ENCODE assay signal across 1 mouse cellular context in the genomic region with DNA sequence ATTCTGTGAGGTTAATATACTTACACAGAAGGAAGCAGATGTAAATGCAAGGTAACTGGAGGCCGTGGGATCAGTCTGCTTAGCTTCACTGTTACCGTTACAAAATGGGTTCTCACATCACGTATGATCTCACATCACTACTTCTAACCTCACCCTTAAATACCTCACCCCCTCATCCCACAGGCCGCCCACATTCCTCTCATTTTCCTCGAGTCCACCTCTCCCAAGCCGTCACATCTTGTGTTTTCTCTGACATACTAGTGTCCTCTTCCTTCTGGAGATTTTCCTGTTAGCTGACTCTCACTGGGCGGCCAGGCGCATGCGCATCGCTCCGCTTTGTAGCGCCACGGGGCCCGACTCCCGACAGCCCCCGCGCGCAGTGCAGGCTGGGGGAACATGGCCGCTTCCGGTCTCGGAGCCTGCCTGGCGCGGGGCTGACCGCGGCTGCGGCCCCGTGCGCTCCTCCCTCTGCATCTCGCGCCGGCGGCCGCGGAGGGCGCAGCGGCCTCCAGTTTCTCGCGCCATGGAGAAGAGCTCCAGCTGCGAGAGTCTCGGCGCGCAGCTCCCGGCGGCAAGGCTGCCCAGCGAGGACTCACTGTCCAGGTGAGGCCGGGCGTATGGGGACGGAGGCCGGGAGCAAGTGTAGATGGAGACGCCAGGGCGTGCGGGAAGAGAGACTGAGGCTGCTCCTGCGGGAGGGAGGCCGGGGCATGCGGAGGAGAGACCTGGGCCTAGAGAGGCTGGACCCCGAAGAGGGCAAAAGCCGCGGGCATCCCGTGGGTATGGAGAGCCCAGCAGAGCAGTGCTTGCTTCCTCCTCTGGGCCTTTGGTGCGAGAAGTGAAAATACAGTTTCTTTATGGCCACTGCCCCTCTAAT.
TF ChIP-seq lines count a peak whose summit lies in the region.

No protein-coding gene starts in this region.

TF ChIP-seq in CH12.LX, 34 proteins besides CTCF, POLR2A, EP300 and RAD21 (continued from another document):
- TF ChIP-seq IRF4 (IDR thresholded peaks at IDR 0.05; ENCODE audit: low read depth, low read length) (no peak), TCF12 (IDR thresholded peaks at IDR 0.05; ENCODE audit: low read depth, low read length) (peak; percentile 92), POLR2AphosphoS2 (IDR thresholded peaks at IDR 0.05; ENCODE audit: low read depth, low read length) (peak; percentile 92; the same call in 1 of the 2 replicates), NRF1 (IDR thresholded peaks at IDR 0.05; ENCODE audit: low read depth, low read length) (peak; percentile 98), ZMIZ1 (IDR thresholded peaks at IDR 0.05; ENCODE audit: low read depth, low read length) (no peak), MAFK (IDR thresholded peaks at IDR 0.05; ENCODE audit: insufficient replicate concordance, low read length) (no peak), ZKSCAN1 (IDR thresholded peaks at IDR 0.05; ENCODE audit: borderline replicate concordance, low read depth, low read length) (no peak), MAX (IDR thresholded peaks at IDR 0.05; ENCODE audit: low read length) (no peak), PAX5 (IDR thresholded peaks at IDR 0.05; ENCODE audit: low read length) (no peak), USF2 (conservative IDR thresholded peaks at IDR 0.05; ENCODE audit: low read depth, low read length) (no peak), CHD2 (IDR thresholded peaks at IDR 0.05; ENCODE audit: low read length) (no peak), HCFC1 (IDR thresholded peaks at IDR 0.05; ENCODE audit: low read depth, low read length) (peak; percentile 85), MAZ (IDR thresholded peaks at IDR 0.05; ENCODE audit: low read depth, low read length) (no peak), SMC3 (IDR thresholded peaks at IDR 0.05; ENCODE audit: low read depth, low read length) (no peak), USF1 (IDR thresholded peaks at IDR 0.05; ENCODE audit: low read depth, low read length) (peak; percentile 35; the same call in 1 of the 2 replicates), ETS1 (conservative IDR thresholded peaks at IDR 0.05; ENCODE audit: low read depth, low read length) (no peak), KAT2A (IDR thresholded peaks at IDR 0.05; ENCODE audit: insufficient replicate concordance, low read length) (peak; percentile 74; the same call in 1 of the 2 replicates)
TF ChIP-seq in CH12.LX: peak in this region for 10.
